Mouse (Mus musculus) brain, embryonic 14.5 days (tissue): ENCODE measurements at regions not wholly inside any gene's neighbourhood (a gene's known extent, or its start where the extent isn't known, plus 50 kb on each side); places are given as distances from the start of the nearest gene placed in this dataset.
"Not testable (repeated sequence)": the region's sequence is repeated elsewhere in the genome, so short reads cannot be mapped to it uniquely, and the experiment has no call there.

Source experiments
- CTCF ChIP-seq: fragments of 200-500 bp; IDR thresholded peaks from 2 replicates; pipeline ENCODE4 v1.5.1; 2012; ENCODE audit warnings: inconsistent platforms, mild to moderate bottlenecking, moderate library complexity, borderline replicate concordance; ENCODE audit not compliant: insufficient read depth, insufficient read length; ENCODE audit errors: extremely low read depth
- POLR2A ChIP-seq: fragments of 200-500 bp; IDR thresholded peaks from 2 replicates; pipeline ENCODE4 v1.6.1; 2012; ENCODE audit warnings: mild to moderate bottlenecking, inconsistent platforms, borderline replicate concordance; ENCODE audit not compliant: poor library complexity, insufficient read depth, insufficient read length, severe bottlenecking; ENCODE audit errors: extremely low read depth

- not testable (repeated sequence) for TF ChIP-seq CTCF, POLR2A
Measured at GRCm38 (mm10) chr13:52355921-52356320, 175.2 kb downstream of the Diras2 start.
